Mouse (Mus musculus) limb, embryonic 14.5 days (tissue): Measurements from ENCODE around the gene Csk. TPM values are rescaled to one million over a fixed set of nuclear protein-coding genes. Genes with fewer than 3 reads are reported as not detected.

ENCODE experiments used
- ATAC-seq: fragments of 200-750 bp; cut with Nextera tagmentation; 2 replicates; pipeline ENCODE4 v1.8.0; 2017; ENCODE audit warnings: low read depth, moderate number of reproducible peaks, moderate TSS enrichment; ENCODE audit not compliant: low FRiP score
- DNase-seq: peaks from one replicate; pipeline ENCODE4 v3.0.0-alpha.2; 2015; ENCODE audit warnings: low spot score
- H3K27ac ChIP-seq: fragments of 300-500 bp; sonication (generic); replicated peaks from 2 replicates; pipeline ENCODE4 v1.5.1; 2014; ENCODE audit warnings: low read depth, mild to moderate bottlenecking, low read length, moderate library complexity, mixed read lengths
- H3K27me3 ChIP-seq: fragments of 300-500 bp; sonication (generic); 2 replicates; pipeline ENCODE4 v1.6.1; 2014; ENCODE audit warnings: low read length, mixed read lengths; ENCODE audit not compliant: control insufficient read depth, insufficient read depth
- H3K36me3 ChIP-seq: fragments of 300-500 bp; sonication (generic); 2 replicates; pipeline ENCODE4 v1.6.1; 2014; ENCODE audit warnings: mild to moderate bottlenecking, low read length, moderate library complexity, mixed read lengths; ENCODE audit not compliant: control insufficient read depth, insufficient read depth
- H3K4me1 ChIP-seq: fragments of 300-500 bp; sonication (generic); 2 replicates; pipeline ENCODE4 v1.6.1; 2014; ENCODE audit warnings: antibody characterized with exemption, low read length, mixed read lengths; ENCODE audit not compliant: control insufficient read depth, insufficient read depth
- H3K4me2 ChIP-seq: fragments of 300-500 bp; sonication (generic); replicated peaks from 2 replicates; pipeline ENCODE4 v1.6.1; 2014; ENCODE audit warnings: low read depth, mild to moderate bottlenecking, low read length, moderate library complexity; ENCODE audit not compliant: severe bottlenecking
- H3K4me3 ChIP-seq: fragments of 300-500 bp; sonication (generic); replicated peaks from 2 replicates; pipeline ENCODE4 v1.5.1; 2014; ENCODE audit warnings: low read length
- H3K9ac ChIP-seq: fragments of 300-500 bp; sonication (generic); 2 replicates; pipeline ENCODE4 v1.6.1; 2014; ENCODE audit warnings: mild to moderate bottlenecking, low read depth, low read length, moderate library complexity; ENCODE audit not compliant: severe bottlenecking
- H3K9me3 ChIP-seq: fragments of 300-500 bp; sonication (generic); 2 replicates; pipeline ENCODE4 v1.6.1; 2016; ENCODE audit warnings: low read length; ENCODE audit not compliant: control insufficient read depth
- POLR2A ChIP-seq: fragments of 200-500 bp; IDR thresholded peaks from 2 replicates; pipeline ENCODE4 v1.8.0; 2012; ENCODE audit warnings: inconsistent platforms, mild to moderate bottlenecking, moderate library complexity, borderline replicate concordance; ENCODE audit not compliant: insufficient read depth, insufficient read length; ENCODE audit errors: extremely low read depth
- WGBS: fragments of 180-500 bp; shearing (Covaris S2); extraction: QIAGEN DNeasy Blood & Tissue Kit; methylation state at CpG from one replicate; pipeline ENCODE4 v1.1.7; 2014; 5-methylcytosine and 5-hydroxymethylcytosine counted together
- polyA plus RNA-seq, 2 experiments: library from polyadenylated mRNA; depleted of rRNA in 1 of 2; stranded (reverse) in 1 of 2; unstranded in 1 of 2; fragments of >200 nt; fragmentation: Nextera tagmentation in 1 of 2; extraction: Ambion mirVana in 1 of 2; gene quantifications; 2 replicates each; pipeline versions ENCODE4 v1.2.1 to v1.2.3; 2012 to 2014

Csk gene
- polyA plus RNA-seq, 2 experiments = 28.1 to 91.4 TPM

DNA sequence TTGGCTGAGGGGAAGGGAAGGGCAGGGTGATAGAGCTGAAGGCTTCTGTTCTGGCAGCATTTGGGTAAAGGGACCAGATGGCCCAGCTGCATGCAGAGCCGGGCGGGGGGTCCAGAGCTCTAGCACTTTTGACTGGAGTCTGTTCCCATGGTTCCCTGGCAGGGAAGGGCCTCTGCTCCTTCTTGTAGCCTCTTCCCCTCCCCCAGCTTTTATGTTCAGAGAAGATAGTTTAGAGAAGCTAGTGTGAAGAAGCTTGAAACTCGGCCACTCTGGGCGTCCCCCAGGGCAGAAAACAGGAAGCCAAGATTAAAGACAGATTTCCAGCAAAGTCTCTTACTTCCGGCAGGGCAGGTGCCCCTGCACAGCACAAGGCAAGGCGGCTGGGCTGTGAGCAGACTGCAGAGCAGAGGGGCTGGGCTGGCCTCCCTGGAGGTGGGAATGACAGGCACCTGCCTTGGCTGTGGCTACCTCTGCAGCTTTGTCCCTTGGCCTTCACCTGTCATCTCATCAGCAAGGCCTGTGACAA is 2.6 kb downstream of the Csk start:
- ATAC-seq = no peak
- no peak overlapping the region for H3K4me3 ChIP-seq
- H3K27ac ChIP-seq = no peak overlapping the region
- H3K36me3 ChIP-seq = no peaks in the 10 kb centered on the region
- DNase-seq = peak; percentile 40
- H3K9ac ChIP-seq = no peak overlapping the region
- no peaks in the 10 kb centered on the region for H3K27me3 ChIP-seq
- H3K4me1 ChIP-seq = peaks cover 15% of the 10 kb centered on the region; the same call in 1 of the 2 replicates
- 5% methylated on average over 6 of the region's 6 CpGs for WGBS
- H3K4me2 ChIP-seq = no peak overlapping the region
- no peaks in the 10 kb centered on the region for H3K9me3 ChIP-seq
- no peak for TF ChIP-seq POLR2A

DNA sequence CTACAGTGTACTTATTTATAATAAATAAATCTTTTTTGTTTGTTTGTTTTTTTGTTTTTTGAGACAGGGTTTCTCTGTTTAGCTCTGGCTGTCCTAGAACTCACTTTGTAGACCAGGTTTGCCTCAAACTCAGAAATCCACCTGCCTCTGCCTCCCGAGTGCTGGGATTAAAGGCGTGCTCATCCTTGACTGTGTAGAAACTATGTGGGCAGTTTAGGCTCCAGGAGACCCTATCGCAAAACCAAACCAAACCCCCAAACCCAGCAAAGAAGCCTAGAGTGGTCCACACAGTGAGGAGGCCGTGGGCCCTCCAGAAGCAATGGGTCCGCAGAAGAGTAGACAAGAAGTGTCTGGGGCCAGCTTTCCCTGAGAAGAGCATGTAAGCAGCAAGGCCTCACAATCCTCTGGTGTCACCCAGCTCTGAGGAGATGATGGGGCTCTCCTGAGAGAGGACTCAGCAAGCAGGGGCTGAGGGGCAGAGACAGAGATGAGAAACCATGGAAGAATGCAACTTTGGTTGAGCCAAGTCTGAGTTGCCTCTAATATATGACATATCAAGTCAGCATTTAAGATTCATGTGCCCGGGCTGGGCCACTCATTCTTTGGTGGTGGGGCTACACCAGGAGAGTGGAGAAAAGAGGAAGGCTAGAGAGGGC is 3.2 kb downstream of the Csk start:
- no peak for ATAC-seq
- no peak for DNase-seq

DNA sequence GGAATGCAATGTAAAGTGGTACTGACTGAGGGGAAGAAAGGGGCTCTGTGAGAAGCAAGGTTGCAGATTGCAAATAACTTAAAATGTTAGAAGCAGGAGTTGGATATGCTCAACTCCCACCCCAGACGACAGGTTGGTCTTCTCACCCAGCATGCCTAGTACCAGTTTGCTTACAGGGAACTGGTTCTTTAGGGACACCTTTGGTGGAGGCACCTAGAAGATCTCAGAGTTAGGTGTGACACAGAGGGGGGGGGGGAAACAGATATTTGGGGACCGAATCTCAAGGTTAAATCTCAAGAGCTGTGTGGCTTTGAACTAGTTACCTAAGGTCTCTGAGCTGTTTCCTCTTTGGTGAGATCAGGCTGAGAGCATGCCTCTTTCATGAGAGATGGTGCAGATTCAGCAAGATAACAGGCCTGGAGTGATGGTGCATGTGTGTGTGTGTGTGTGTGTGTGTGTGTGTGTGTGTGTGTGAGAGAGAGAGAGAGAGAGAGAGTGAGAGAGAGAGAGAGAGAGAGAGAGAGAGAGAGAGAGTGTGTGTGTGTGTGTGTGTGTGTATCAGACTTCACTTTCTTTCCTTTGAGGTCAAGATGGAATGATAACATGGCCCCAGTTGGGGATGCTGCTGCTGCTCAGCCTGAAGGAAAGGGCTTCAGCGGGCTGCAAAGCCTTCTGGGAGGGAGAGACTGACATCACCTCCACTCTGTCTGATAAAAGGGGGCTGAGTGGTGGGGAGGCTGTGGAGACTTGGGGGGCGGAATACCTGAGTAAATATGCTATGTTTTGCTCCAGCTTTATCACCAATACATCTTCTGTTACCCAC is 5.9 kb downstream of the Csk start:
- Histone ChIP-seq H3K4me3 (no peak overlapping the region), H3K9me3 (no peaks in the 10 kb centered on the region), H3K27me3 (no peaks in the 10 kb centered on the region), H3K4me2 (no peak overlapping the region), H3K4me1 (peaks cover 28% of the 10 kb centered on the region), H3K27ac (no peak overlapping the region), H3K9ac (no peak overlapping the region), H3K36me3 (no peaks in the 10 kb centered on the region)
- ATAC-seq (no peak), DNase-seq (no peak)
- TF ChIP-seq POLR2A = no peak
- 76% methylated on average over 4 of the region's 4 CpGs for WGBS

More for the DNA sequence above, 3.2 kb downstream of the Csk start:
- H3K27me3 ChIP-seq = no peaks in the 10 kb centered on the region
- no peak overlapping the region for H3K4me2 ChIP-seq
- 87% methylated on average over 6 of the region's 6 CpGs for WGBS
- no peak for TF ChIP-seq POLR2A
- no peaks in the 10 kb centered on the region for H3K9me3 ChIP-seq
- H3K9ac ChIP-seq = no peak overlapping the region
- no peak overlapping the region for H3K4me3 ChIP-seq
- H3K4me1 ChIP-seq = peaks cover 17% of the 10 kb centered on the region; the same call in 1 of the 2 replicates
- H3K27ac ChIP-seq = no peak overlapping the region
- H3K36me3 ChIP-seq = no peaks in the 10 kb centered on the region

DNA sequence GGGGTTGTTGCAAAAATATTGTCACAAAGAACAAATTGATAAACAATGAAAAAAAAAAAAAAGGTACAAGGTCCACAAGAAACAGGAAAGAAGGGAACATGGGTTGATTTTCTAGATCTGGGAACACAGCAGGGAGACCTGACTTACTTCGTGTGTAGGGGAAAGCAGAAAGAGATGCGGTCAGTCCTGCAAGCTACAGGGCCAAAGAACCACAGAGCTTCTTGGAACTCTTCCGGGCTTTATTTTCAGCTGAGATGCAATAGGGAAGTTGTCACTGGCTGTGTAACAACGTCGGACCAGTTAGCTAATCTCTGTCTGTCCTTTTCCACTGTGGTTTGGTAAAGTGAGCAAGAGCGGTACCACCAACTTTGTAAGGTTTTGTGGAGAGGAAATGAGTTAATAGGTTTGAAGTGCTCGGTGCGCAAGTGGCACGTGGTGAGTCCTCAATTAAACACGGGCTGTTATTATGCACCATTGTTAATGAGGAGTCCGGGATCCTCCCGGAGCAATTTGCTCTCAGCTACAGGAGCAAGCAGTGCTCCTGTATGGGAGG is 6.8 kb downstream of the Csk start:
- TF ChIP-seq POLR2A = no peak
- Histone ChIP-seq H3K4me3 (no peak overlapping the region), H3K4me2 (no peak overlapping the region), H3K36me3 (peaks cover 6% of the 10 kb centered on the region; the same call in 1 of the 2 replicates), H3K9ac (no peak overlapping the region), H3K4me1 (peaks cover 31% of the 10 kb centered on the region), H3K9me3 (no peaks in the 10 kb centered on the region), H3K27ac (no peak overlapping the region), H3K27me3 (no peaks in the 10 kb centered on the region)
- ATAC-seq (no peak), DNase-seq (no peak)
- WGBS = 57% methylated on average over 12 of the region's 12 CpGs

DNA sequence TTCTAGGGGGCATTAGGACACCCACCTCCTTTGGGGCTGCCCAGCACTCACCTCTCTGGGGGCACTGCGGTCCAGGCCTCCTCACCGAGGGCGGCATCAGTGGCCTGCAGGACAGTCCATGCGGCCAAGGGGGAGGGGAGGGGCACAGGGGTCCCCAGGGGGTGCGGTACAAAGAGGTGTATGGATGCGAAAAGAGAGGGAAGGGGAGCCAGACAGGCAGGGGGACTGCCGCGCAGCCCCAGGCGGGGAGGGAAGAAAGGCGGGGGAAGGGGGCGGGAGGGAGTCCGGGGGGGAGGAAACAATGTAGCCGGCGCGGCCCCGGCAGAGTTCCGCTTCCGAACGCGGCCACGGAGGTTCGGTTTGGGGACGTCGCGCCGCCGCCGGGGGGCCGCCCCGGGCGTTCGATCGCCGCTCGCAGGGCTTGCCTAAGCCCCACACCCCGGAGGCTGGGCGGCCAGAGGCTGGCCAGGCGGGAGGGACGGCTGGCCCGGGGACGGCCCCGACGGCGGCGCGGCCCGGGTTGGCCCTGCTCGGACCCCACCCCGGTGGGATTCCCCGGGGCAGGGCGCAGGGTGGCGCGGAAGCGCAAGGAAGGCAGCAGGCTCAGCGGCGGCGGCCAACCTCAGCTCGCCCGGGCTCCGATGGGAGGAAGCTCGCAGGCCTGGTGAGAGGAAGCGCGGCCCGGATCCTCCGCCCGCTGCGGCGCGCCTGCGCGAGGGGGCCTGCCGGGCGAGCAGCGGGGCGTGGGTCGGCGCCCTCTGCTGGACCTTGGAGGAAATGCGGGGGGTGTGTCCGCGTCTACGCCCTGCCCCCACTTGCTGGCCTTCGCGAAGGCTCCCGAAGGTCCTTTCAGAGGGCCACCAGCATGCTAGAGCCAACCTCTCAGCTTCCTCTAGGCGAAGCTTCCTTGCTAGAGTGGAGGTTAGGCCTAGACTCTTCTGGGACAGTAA is 8.2 kb downstream of the Csk start:
- H3K27ac ChIP-seq = peak overlapping the region; percentile 93
- DNase-seq (peak; percentile 85), ATAC-seq (peak; percentile 91)
- peaks cover 8% of the 10 kb centered on the region for H3K36me3 ChIP-seq
- peak overlapping the region; percentile 98 for H3K9ac ChIP-seq
- no peaks in the 10 kb centered on the region for H3K27me3 ChIP-seq
- peaks cover 33% of the 10 kb centered on the region for H3K4me1 ChIP-seq
- H3K4me2 ChIP-seq = peak overlapping the region; percentile 71
- H3K4me3 ChIP-seq = peak overlapping the region; percentile 95
- H3K9me3 ChIP-seq = no peaks in the 10 kb centered on the region
- WGBS = 1% methylated on average over 25 of the region's 85 CpGs
- 0 out of 2 replicates have a peak, but pooled peaks have one; percentile 49 for TF ChIP-seq POLR2A
